Mouse (Mus musculus): ENCODE results near the gene Arl13b. TPM values are rescaled to one million over a fixed set of nuclear protein-coding genes. Genes with fewer than 3 reads are reported as not detected.

Gene Arl13b
- polyA plus RNA-seq (2012; rRNA removed): 2.4 and 2.7 TPM in 2 replicates

DNA sequence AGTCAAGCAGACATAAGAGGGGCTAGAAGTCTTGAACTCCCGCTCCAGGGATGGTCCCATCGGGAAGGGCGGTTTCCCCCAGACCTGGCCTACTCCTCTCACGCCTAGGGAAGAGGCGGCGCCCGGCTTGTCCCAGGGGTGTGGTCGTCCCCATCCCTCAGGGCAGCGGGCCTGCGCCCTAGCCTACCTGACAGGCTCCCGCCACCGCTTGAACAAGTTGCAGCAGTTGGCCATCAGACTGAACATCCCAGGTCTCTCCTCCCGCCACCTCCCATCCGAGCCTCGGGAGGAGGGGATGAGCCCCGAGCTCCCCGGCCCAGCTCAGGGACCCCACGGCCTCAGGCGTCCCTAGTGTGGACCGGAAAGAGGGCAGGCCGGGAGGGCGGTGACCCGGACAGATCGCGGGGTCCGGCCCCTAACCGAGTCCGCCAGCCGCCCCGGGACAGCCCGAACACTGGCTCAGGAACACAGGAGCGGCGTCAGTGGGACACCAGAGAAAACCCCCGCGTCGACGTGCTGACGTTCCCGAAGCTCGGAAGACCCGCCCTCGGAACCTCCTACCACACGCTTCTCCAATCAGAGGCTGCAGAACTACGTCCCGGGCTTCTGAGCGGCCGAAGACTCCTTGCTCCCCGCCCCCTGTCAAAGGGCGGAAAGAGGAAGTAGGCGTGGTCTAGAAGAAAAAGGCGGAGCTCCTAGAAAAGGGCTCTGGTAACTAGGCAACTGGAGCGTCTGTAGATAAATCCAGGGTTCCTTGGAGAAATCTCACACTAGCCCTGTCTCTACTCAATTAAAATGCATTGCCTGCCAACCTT, at the start of gene Arl13b:
TSS of gene Arl13b (minus strand) at position 543 of the 815 bp plus-strand sequence.

GRCm38 (mm10) chr16:62854191-62855068, 7.6 kb upstream of the Arl13b start, which contains the start of gene Pros1:
TSS of gene Pros1 (plus strand) at chr16:62854307.

DNA sequence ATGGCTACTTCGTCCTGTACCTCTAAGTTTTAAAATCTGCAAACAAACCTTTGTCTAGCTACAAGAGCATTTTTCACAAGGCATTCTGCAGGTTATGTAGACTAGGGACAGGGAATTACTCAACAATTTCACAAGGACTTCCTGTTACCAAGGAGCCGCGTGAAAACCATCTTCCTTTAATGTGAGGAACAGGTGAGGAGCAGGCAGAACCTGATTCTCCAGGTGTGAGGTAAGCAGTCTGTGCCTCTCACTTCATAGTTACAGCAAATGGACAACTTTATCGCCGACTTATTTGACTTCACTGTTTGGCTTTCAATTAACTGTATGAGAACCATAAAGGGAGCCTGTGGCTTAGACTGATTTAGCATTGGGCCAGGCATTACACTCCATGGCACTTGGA, 32.3 kb downstream of the Arl13b start, which contains the start of gene Stx19:
TSS of gene Stx19 (plus strand) at position 186 of the 400 bp plus-strand sequence.

DNA sequence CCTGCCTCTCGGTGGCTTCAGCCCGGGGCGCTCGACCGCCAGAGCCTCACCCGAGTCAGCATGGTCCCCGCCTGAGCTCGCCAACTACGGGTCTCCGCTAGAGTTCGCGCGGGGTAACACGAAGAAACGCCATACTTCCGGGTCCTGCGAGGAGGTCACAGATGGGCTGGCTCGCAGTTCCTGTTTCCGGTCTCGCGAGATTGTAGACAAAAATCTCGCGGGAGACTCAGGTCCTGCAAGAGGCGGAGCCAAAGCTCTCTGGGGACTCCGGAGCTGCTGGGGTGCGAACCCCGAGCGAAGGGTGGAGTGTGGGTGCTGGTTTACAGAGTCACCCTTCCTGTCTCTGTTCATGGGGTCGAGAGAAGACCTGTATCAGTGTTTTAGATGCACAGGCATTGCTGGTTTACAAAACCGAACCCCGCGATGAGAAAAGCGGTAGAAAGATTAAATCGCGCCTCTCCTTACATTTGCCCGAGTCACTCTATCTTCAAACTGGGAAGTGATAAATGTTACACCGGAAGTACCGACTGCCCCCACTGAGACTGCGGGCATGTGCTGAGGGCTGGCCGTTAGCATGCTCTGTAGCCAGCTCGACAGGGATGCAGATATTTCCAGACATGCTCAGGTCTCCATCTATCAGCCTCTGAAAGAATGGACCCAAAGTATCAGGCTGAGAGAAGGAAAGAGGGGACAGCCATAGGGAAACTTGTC, 60.1 kb downstream of the Arl13b start, which contains the start of gene Nsun3:
TSS of gene Nsun3 (minus strand) at position 198 of the 711 bp plus-strand sequence.

Other genes starting within 250 kb of the Arl13b start
- gene Nsun3, start 60.2 kb downstream of the Arl13b start, polyA plus RNA-seq (2012; rRNA removed): 3.5 and 4.1 TPM in 2 replicates
- not detected in 2 replicates for gene Stx19, start 32.4 kb downstream of the Arl13b start, polyA plus RNA-seq (2012; rRNA removed)
- gene Pros1, start 7.3 kb upstream of the Arl13b start, polyA plus RNA-seq (2012; rRNA removed): 4.6 and 5.6 TPM in 2 replicates

All from liver, embryonic 14 days (tissue).